Mouse (Mus musculus): ENCODE measurements at regions not wholly inside any gene's neighbourhood (a gene's known extent, or its start where the extent isn't known, plus 50 kb on each side); places are given as distances from the start of the nearest gene placed in this dataset.
"Not testable (repeated sequence)": the region's sequence is repeated elsewhere in the genome, so short reads cannot be mapped to it uniquely, and the experiment has no call there.

GRCm38 (mm10) chr14:89642836-89643235, 1171.6 kb upstream of the Pcdh20 start:
- DNase-seq (ENCODE audit: low read depth, low spot score): no peak

GRCm38 (mm10) chr14:89639322-89639721, 1168.1 kb upstream of the Pcdh20 start:
- no peak for DNase-seq (ENCODE audit: low read depth, low spot score)

GRCm38 (mm10) chr14:89636689-89637088, 1165.5 kb upstream of the Pcdh20 start:
- DNase-seq (ENCODE audit: low read depth, low spot score): no peak

GRCm38 (mm10) chr14:89634559-89635124, 1163.4 kb upstream of the Pcdh20 start:
- DNase-seq (ENCODE audit: low read depth, low spot score): no peak

GRCm38 (mm10) chr14:89633654-89634053, 1162.5 kb upstream of the Pcdh20 start:
- DNase-seq (ENCODE audit: low read depth, low spot score): no peak

GRCm38 (mm10) chr14:89610670-89611069, 1139.5 kb upstream of the Pcdh20 start:
- DNase-seq (ENCODE audit: low read depth, low spot score): no peak

- not testable (repeated sequence) for DNase-seq (ENCODE audit: low read depth, low spot score)
Measured at GRCm38 (mm10) chr14:89609666-89610448, 1138.7 kb upstream of the Pcdh20 start.

GRCm38 (mm10) chr14:89607550-89607949, 1136.4 kb upstream of the Pcdh20 start:
- no peak for DNase-seq (ENCODE audit: low read depth, low spot score)

GRCm38 (mm10) chr14:89597812-89598211, 1126.6 kb upstream of the Pcdh20 start:
- DNase-seq (ENCODE audit: low read depth, low spot score): peak; percentile 32

GRCm38 (mm10) chr14:89573576-89573975, 1102.4 kb upstream of the Pcdh20 start:
- DNase-seq (ENCODE audit: low read depth, low spot score): no peak

- DNase-seq (ENCODE audit: low read depth, low spot score): no peak
Measured at GRCm38 (mm10) chr14:89571703-89572102, 1100.5 kb upstream of the Pcdh20 start.

GRCm38 (mm10) chr14:89559822-89560477, 1088.8 kb upstream of the Pcdh20 start:
- no peak for DNase-seq (ENCODE audit: low read depth, low spot score)

- no peak for DNase-seq (ENCODE audit: low read depth, low spot score)
Measured at GRCm38 (mm10) chr14:89557334-89557733, 1086.1 kb upstream of the Pcdh20 start.

GRCm38 (mm10) chr14:89556245-89556644, 1085.0 kb upstream of the Pcdh20 start:
- no peak for DNase-seq (ENCODE audit: low read depth, low spot score)

GRCm38 (mm10) chr14:89554127-89554526, 1082.9 kb upstream of the Pcdh20 start:
- DNase-seq (ENCODE audit: low read depth, low spot score): peak; percentile 65
